Mouse (Mus musculus): ENCODE measurements around the gene Plscr2. TPM values are rescaled to one million over a fixed set of nuclear protein-coding genes. Genes with fewer than 3 reads are reported as not detected.

The Plscr2 gene
- total and polyA plus RNA-seq, 3 experiments: 0.11 to 0.19 TPM; not detected in 1

- no peaks in the 10 kb centered on the region for H3K9me3 ChIP-seq (replicated peaks; ENCODE audit: insufficient read depth, low read length)
- DNase-seq (ENCODE audit: low read depth, low spot score): no peak
- no peaks in the 10 kb centered on the region for H3K27me3 ChIP-seq (ENCODE audit: control insufficient read depth in 1 of 2, insufficient read depth in 2 of 2, low read length in 2 of 2)
- H3K79me2 ChIP-seq (ENCODE audit: control insufficient read depth, insufficient read depth, low read length, poor library complexity): no peaks in the 10 kb centered on the region
- H3K27ac ChIP-seq (ENCODE audit: control insufficient read depth, low read depth, low read length): no peak overlapping the region
- TF ChIP-seq KAT2A (conservative IDR thresholded peaks at IDR 0.05; ENCODE audit: low read depth, low read length) (no peak), POLR2AphosphoS5 (IDR thresholded peaks at IDR 0.05; ENCODE audit: borderline replicate concordance, low read depth, low read length) (no peak)
- H3K36me3 ChIP-seq (ENCODE audit: control insufficient read depth in 1 of 2, insufficient read depth in 2 of 2, low read length in 2 of 2): peaks cover 0 to 18% of the 10 kb centered on the region in 2 experiments; a peak in 2 of 4 replicates
- H3K4me3 ChIP-seq (ENCODE audit: control insufficient read depth in 1 of 2, insufficient read depth in 1 of 2, low read depth in 2 of 2, low read length in 2 of 2): no peak overlapping the region
- H3K4me1 ChIP-seq (ENCODE audit: control insufficient read depth in 1 of 2, insufficient read depth in 2 of 2, low read length in 2 of 2): peaks cover 4 to 16% of the 10 kb centered on the region in 2 experiments
- no peak overlapping the region for H3K9ac ChIP-seq (ENCODE audit: control insufficient read depth, low read depth, low read length, poor library complexity, severe bottlenecking)
Measured at GRCm38 (mm10) chr9:92228867-92229832, 46.3 kb upstream of the Plscr2 start.

DNA sequence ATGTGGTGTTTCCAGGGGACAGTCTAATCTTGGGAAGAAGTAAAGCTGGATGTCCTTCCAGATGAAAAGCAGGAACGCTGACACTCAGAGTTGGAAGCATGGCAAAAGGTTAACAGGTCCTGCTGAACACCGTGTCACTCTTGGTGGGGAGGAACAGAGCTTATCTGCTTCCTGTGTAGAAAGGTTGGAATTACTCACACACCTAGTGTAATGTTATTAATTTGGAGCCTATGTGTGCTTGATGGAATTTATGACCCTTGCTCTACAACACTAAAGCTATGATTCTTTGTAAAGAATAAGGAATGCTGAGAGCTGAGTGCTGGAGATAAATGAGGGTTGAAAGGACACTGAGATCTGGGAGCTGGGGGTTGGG is 45.6 kb upstream of the Plscr2 start:
- Histone ChIP-seq H3K4me1 (ENCODE audit: control insufficient read depth in 1 of 2, insufficient read depth in 2 of 2, low read length in 2 of 2) (peaks cover 4 to 16% of the 10 kb centered on the region in 2 experiments), H3K27me3 (ENCODE audit: control insufficient read depth in 1 of 2, insufficient read depth in 2 of 2, low read length in 2 of 2) (no peaks in the 10 kb centered on the region), H3K4me3 (ENCODE audit: control insufficient read depth in 1 of 2, insufficient read depth in 1 of 2, low read depth in 2 of 2, low read length in 2 of 2) (no peak overlapping the region), H3K9me3 (replicated peaks; ENCODE audit: insufficient read depth, low read length) (no peaks in the 10 kb centered on the region), H3K27ac (ENCODE audit: control insufficient read depth, low read depth, low read length) (no peak overlapping the region), H3K36me3 (ENCODE audit: control insufficient read depth in 1 of 2, insufficient read depth in 2 of 2, low read length in 2 of 2) (peaks cover 0 to 18% of the 10 kb centered on the region in 2 experiments; a peak in 2 of 4 replicates), H3K9ac (ENCODE audit: control insufficient read depth, low read depth, low read length, poor library complexity, severe bottlenecking) (no peak overlapping the region), H3K79me2 (ENCODE audit: control insufficient read depth, insufficient read depth, low read length, poor library complexity) (no peaks in the 10 kb centered on the region)
- DNase-seq (ENCODE audit: low read depth, low spot score): no peak
- TF ChIP-seq ETS1 (IDR thresholded peaks at IDR 0.05; ENCODE audit: low read depth, low read length) (no peak), CHD1 (IDR thresholded peaks at IDR 0.05; ENCODE audit: low read depth, low read length) (no peak), POLR2AphosphoS2 (IDR thresholded peaks at IDR 0.05; ENCODE audit: low read length) (no peak), ZC3H11A (IDR thresholded peaks at IDR 0.05; ENCODE audit: low read depth, low read length) (no peak), ZMIZ1 (IDR thresholded peaks at IDR 0.05; ENCODE audit: low read depth, low read length) (no peak), ZKSCAN1 (IDR thresholded peaks at IDR 0.05; ENCODE audit: low read depth, low read length) (no peak), POLR2AphosphoS5 (IDR thresholded peaks at IDR 0.05; ENCODE audit: borderline replicate concordance, low read depth, low read length) (no peak), MAZ (IDR thresholded peaks at IDR 0.05; ENCODE audit: low read depth, low read length) (no peak), EP300 (IDR thresholded peaks at IDR 0.05; ENCODE audit: low read depth in 1 of 2, low read length in 2 of 2) (no peak)

DNA sequence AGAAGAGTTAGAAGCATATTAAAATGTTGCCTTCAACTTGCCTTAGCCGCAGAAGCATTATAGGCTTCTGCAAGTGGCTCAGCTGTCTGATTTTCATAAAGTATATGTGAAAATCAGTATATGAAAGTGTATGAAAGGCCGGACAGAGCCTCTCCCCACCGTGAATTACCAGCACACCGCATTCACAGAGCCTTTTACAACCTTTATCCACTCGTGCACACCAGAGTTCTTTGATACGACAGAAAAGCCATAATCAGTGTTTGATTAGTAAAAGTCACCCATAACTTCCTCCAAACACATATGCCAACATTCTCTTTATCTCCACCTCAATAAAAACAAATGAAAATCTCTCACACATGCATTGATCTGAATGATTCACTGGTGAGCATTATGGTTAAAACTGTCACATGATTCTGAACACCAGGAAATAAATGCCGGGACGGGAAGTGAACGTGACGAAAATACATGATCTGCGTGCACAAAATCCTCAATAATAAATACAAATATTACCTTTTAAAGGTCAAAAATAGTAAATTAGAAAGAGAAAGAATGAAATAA is 40.4 kb upstream of the Plscr2 start:
- Histone ChIP-seq H3K4me1 (ENCODE audit: control insufficient read depth in 1 of 2, insufficient read depth in 2 of 2, low read length in 2 of 2) (no peaks in the 10 kb centered on the region), H3K4me3 (ENCODE audit: control insufficient read depth in 1 of 2, insufficient read depth in 1 of 2, low read depth in 2 of 2, low read length in 2 of 2) (no peak overlapping the region), H3K9me3 (replicated peaks; ENCODE audit: insufficient read depth, low read length) (no peaks in the 10 kb centered on the region), H3K79me2 (ENCODE audit: control insufficient read depth, insufficient read depth, low read length, poor library complexity) (no peaks in the 10 kb centered on the region), H3K27me3 (ENCODE audit: control insufficient read depth in 1 of 2, insufficient read depth in 2 of 2, low read length in 2 of 2) (no peaks in the 10 kb centered on the region), H3K36me3 (ENCODE audit: control insufficient read depth in 1 of 2, insufficient read depth in 2 of 2, low read length in 2 of 2) (no peaks in the 10 kb centered on the region), H3K9ac (ENCODE audit: control insufficient read depth, low read depth, low read length, poor library complexity, severe bottlenecking) (no peak overlapping the region), H3K27ac (ENCODE audit: control insufficient read depth, low read depth, low read length) (no peak overlapping the region)
- no peak for DNase-seq (ENCODE audit: low read depth, low spot score)
- no peak for TF ChIP-seq CTCF (IDR thresholded peaks at IDR 0.05 in 2 of 3, conservative IDR thresholded peaks at IDR 0.05 in 1 of 3; ENCODE audit: control insufficient read depth in 1 of 3, insufficient read depth in 1 of 3, low read depth in 2 of 3, low read length in 3 of 3, poor library complexity in 1 of 3, severe bottlenecking in 1 of 3)
- no peak for TF ChIP-seq MEF2A (IDR thresholded peaks at IDR 0.05; ENCODE audit: extremely low read depth, insufficient replicate concordance, low read depth, low read length, poor library complexity, severe bottlenecking)

Data from MEL (cell line).